Mouse (Mus musculus) liver, postnatal 0 days (tissue): ENCODE data around the gene Aldh18a1.

Experiments
- CTCF ChIP-seq: sonication (generic); IDR thresholded peaks from 2 replicates; pipeline ENCODE4 v1.5.1; 2016; ENCODE audit warnings: antibody characterized with exemption, low read depth
- EP300 ChIP-seq: IDR thresholded peaks from 2 replicates; pipeline ENCODE4 v1.6.1; 2016; ENCODE audit warnings: antibody characterized with exemption, low read depth, mild to moderate bottlenecking

DNA sequence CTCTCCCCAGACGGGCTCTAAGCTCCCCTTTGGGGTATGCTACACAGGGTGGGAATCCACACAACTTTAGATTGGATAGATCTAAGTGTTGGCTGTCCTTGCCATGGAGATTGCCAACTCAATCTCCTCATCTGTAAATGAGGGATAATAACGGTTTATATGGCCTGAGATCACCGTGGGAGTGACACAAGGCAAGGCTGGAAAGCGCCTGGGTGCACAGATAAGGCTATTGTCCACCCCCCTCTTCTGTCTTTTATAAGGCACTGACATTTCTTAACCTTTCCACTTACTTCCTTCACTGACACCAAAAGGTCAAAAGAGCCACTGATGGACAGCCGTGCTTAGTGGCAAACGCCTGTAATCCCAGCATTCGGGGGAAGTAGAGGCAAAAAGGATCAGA lies 1.4 kb downstream of the Aldh18a1 start:
- TF ChIP-seq EP300 (peak; percentile 53; the same call in 1 of the 2 replicates), CTCF (no peak)
